Mouse (Mus musculus) forebrain, postnatal 0 days (tissue): ENCODE data around the gene Gm49394. TPM values are rescaled to one million over a fixed set of nuclear protein-coding genes. Genes with fewer than 3 reads are reported as not detected.

Experiments
- ATAC-seq: fragments of 200-750 bp; cut with Nextera tagmentation; 2 replicates; pipeline ENCODE4 v1.8.0; 2017; ENCODE audit warnings: mild to moderate bottlenecking, moderate library complexity
- DNase-seq: peaks from one replicate; pipeline ENCODE4 v3.0.0-alpha.2; 2015
- H3K27ac ChIP-seq: fragments of 300-500 bp; sonication (generic); 2 replicates; pipeline ENCODE4 v1.5.1; 2014; ENCODE audit warnings: low read depth, mild to moderate bottlenecking, antibody characterized with exemption, low read length, moderate library complexity, mixed read lengths
- H3K27me3 ChIP-seq: fragments of 300-500 bp; sonication (generic); 2 replicates; pipeline ENCODE4 v1.6.1; 2014; ENCODE audit warnings: mild to moderate bottlenecking, low read length, mixed read lengths; ENCODE audit not compliant: insufficient read depth
- H3K36me3 ChIP-seq: fragments of 300-500 bp; sonication (generic); 2 replicates; pipeline ENCODE4 v1.6.1; 2014; ENCODE audit warnings: mild to moderate bottlenecking, moderate library complexity; ENCODE audit not compliant: insufficient read depth
- H3K4me1 ChIP-seq: fragments of 300-500 bp; sonication (generic); 2 replicates; pipeline ENCODE4 v1.6.1; 2014; ENCODE audit warnings: antibody characterized with exemption; ENCODE audit not compliant: insufficient read depth
- H3K4me2 ChIP-seq: fragments of 300-500 bp; sonication (generic); 2 replicates; pipeline ENCODE4 v1.6.1; 2014; ENCODE audit warnings: low read depth, mild to moderate bottlenecking, moderate library complexity
- H3K4me3 ChIP-seq: fragments of 300-500 bp; sonication (generic); 2 replicates; pipeline ENCODE4 v1.5.1; 2014; ENCODE audit warnings: low read depth, low read length, mixed read lengths
- H3K9ac ChIP-seq: fragments of 300-500 bp; sonication (generic); 2 replicates; pipeline ENCODE4 v1.6.1; 2014; ENCODE audit warnings: mild to moderate bottlenecking
- H3K9me3 ChIP-seq: fragments of 300-500 bp; sonication (generic); 2 replicates; pipeline ENCODE4 v1.6.1; 2016; ENCODE audit warnings: low read length
- CTCF ChIP-seq: sonication (generic); IDR thresholded peaks from 2 replicates; pipeline ENCODE4 v1.5.1; 2016; ENCODE audit warnings: antibody characterized with exemption, control low read depth, low read depth
- WGBS: fragments of 180-500 bp; shearing (Covaris S2); extraction: QIAGEN DNeasy Blood & Tissue Kit; methylation state at CpG from one replicate; pipeline ENCODE4 v1.1.7; 2014; 5-methylcytosine and 5-hydroxymethylcytosine counted together
- microRNA counts: library from miRNA; unstranded; fragments of <30 nt; microRNA quantifications from one replicate; lab custom pipeline; 2015
- microRNA-seq, 2 experiments: library from miRNA; unstranded; fragments of <30 nt; microRNA quantifications; one replicate each; pipeline ENCODE4; 2016
- polyA plus RNA-seq: library from polyadenylated mRNA; unstranded; fragments of >200 nt; fragmentation: Nextera tagmentation; extraction: Ambion mirVana; gene quantifications from 2 replicates; pipeline ENCODE4 v1.2.1, GENCODE M21; 2015
- total RNA-seq: library from RNA; depleted of rRNA; stranded (reverse); fragments of >200 nt; gene quantifications from 2 replicates; pipeline ENCODE4 v1.2.3, GENCODE M21; 2014; rRNA removed

The Gm49394 gene
- total and polyA plus RNA-seq, 2 experiments from 2014 or later, result 0.06 TPM; not detected in 1

- no peak for TF ChIP-seq CTCF
- Histone ChIP-seq H3K4me3 (no peak overlapping the region), H3K27me3 (no peaks in the 10 kb centered on the region), H3K9me3 (no peaks in the 10 kb centered on the region), H3K4me1 (no peaks in the 10 kb centered on the region), H3K36me3 (no peaks in the 10 kb centered on the region), H3K9ac (no peak overlapping the region), H3K4me2 (no peak overlapping the region), H3K27ac (no peak overlapping the region)
- no peak for DNase-seq
- 54% methylated on average over 2 of the region's 2 CpGs for WGBS
- no peak for ATAC-seq
Observed at GRCm38 (mm10) chr7:142613077-142613476, 56.7 kb downstream of the Gm49394 start.

GRCm38 (mm10) chr7:142610627-142611406 is 58.9 kb downstream of the Gm49394 start:
- DNase-seq (peak; percentile 77), ATAC-seq (peak; percentile 79)
- Histone ChIP-seq H3K9ac (no peak overlapping the region), H3K4me1 (no peaks in the 10 kb centered on the region), H3K27ac (no peak overlapping the region), H3K4me2 (peak overlapping the region; percentile 28; the same call in 1 of the 2 replicates), H3K9me3 (no peaks in the 10 kb centered on the region), H3K4me3 (no peak overlapping the region), H3K27me3 (no peaks in the 10 kb centered on the region), H3K36me3 (no peaks in the 10 kb centered on the region)
- peak; percentile 75 for TF ChIP-seq CTCF
- WGBS, result 1% methylated on average over 12 of the region's 12 CpGs

GRCm38 (mm10) chr7:142600921-142601320 is 68.8 kb downstream of the Gm49394 start:
- no peak for TF ChIP-seq CTCF
- H3K27me3 ChIP-seq, result no peaks in the 10 kb centered on the region
- ATAC-seq (no peak), DNase-seq (no peak)
- 79% methylated on average over 2 of the region's 2 CpGs for WGBS
- H3K4me1 ChIP-seq, result no peaks in the 10 kb centered on the region
- H3K9me3 ChIP-seq, result no peaks in the 10 kb centered on the region
- no peak overlapping the region for H3K27ac ChIP-seq
- no peak overlapping the region for H3K4me2 ChIP-seq
- H3K4me3 ChIP-seq, result no peak overlapping the region
- H3K9ac ChIP-seq, result no peak overlapping the region
- H3K36me3 ChIP-seq, result no peaks in the 10 kb centered on the region

MicroRNAs within 50 kb of the gene (microRNA counts, 519-probe panel; counts per million panel counts)
- microRNA mmu-miR-483 (lab: Ali Mortazavi, UCI), result not detected

Small RNA genes within 50 kb of the gene (microRNA-seq; reads per million reads assigned to microRNA genes)
- 170 to 219 reads per million in 2 experiments for gene Mir483

Other genes starting within 250 kb of the Gm49394 start
- not detected in 2 replicates for gene Syt8, start 235.1 kb downstream of the Gm49394 start, total RNA-seq
- not detected in 2 replicates for gene Syt8, start 235.1 kb downstream of the Gm49394 start, polyA plus RNA-seq
- gene Tnni2, start 228.1 kb downstream of the Gm49394 start, total RNA-seq, result 0.33 and 2.8 TPM in 2 replicates
- 0.21 and 1.5 TPM in 2 replicates for gene Tnni2, start 228.1 kb downstream of the Gm49394 start, polyA plus RNA-seq
- 5.7 and 7.9 TPM in 2 replicates for gene Lsp1, start 209.1 kb downstream of the Gm49394 start, total RNA-seq
- gene Lsp1, start 209.1 kb downstream of the Gm49394 start, polyA plus RNA-seq, result 5.5 and 6.4 TPM in 2 replicates
- gene Tnnt3, start 171.1 kb downstream of the Gm49394 start, total RNA-seq, result 1.2 and 1.6 TPM in 2 replicates
- 1.2 and 1.4 TPM in 2 replicates for gene Tnnt3, start 171.1 kb downstream of the Gm49394 start, polyA plus RNA-seq
- gene Mrpl23, start 137.3 kb downstream of the Gm49394 start, total RNA-seq, result 44.8 and 73.5 TPM in 2 replicates
- gene Mrpl23, start 137.3 kb downstream of the Gm49394 start, polyA plus RNA-seq, result 25.5 and 27.9 TPM in 2 replicates
- 152 and 288 TPM in 2 replicates for gene Igf2, start 3.1 kb downstream of the Gm49394 start, total RNA-seq
- 149 and 152 TPM in 2 replicates for gene Igf2, start 3.1 kb downstream of the Gm49394 start, polyA plus RNA-seq
- not detected in 2 replicates for gene Ins2, start 73.4 kb upstream of the Gm49394 start, total RNA-seq
- gene Ins2, start 73.4 kb upstream of the Gm49394 start, polyA plus RNA-seq, result 1.4 and 2.3 TPM in 2 replicates